Mouse (Mus musculus): Measurements from ENCODE around the gene Sphk1.

The Sphk1 gene

DNA sequence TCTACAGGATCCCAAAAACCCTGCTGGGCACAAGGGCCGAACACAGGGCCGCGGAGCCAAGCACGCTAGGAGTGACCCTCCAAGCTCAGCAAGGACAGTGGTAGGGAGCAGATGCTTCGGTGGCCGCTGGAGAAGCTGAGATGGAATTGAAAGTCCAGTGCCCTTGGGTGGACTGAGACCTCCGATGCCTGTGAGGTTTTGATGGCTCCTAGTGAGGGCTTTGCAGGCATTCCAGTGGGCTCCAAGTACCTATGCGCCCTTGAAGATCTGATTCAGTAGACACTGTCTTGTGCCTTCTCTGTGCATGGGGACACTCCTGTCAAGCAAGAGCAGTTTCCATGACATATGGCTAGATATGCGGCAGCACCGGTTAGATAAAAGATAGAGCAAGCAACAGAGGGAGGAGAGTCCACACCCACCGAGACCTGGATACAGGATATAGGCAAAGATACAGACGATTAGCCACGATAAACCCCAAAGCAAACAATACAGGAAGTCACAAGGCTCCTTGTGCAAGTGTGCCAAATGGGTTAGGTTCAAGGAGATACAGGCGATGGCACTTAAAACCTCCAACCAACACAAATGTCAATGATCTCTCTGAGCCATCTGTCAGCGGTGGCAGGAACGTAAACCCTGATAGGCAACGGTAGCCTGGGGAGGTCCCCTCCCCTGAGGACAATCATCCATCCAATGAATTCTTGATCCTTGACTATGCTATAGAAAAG, 24.4 kb upstream of the Sphk1 start:
- no peak for DNase-seq (ENCODE audit: low read depth, low spot score)

DNA sequence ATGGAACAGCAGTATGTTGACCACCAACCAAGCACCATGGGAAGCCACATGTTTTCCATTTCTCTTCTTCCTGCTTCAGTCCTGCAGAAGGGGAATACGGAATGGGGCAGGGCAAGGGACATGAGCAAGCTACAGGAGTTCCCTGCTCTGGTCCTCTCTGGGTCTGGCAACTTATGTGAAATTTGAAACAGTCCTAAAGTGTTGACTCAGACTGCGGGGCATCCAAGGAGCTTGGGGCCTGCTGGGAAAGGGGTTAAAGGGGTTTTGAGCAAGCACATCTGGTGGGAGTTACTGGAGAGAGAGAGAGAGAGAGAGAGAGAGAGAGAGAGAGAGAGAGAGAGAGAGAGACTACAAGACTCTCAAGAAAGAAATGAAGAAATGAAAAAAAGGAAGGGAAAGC, 22.0 kb upstream of the Sphk1 start:
- no peak for DNase-seq (ENCODE audit: low read depth, low spot score)

DNA sequence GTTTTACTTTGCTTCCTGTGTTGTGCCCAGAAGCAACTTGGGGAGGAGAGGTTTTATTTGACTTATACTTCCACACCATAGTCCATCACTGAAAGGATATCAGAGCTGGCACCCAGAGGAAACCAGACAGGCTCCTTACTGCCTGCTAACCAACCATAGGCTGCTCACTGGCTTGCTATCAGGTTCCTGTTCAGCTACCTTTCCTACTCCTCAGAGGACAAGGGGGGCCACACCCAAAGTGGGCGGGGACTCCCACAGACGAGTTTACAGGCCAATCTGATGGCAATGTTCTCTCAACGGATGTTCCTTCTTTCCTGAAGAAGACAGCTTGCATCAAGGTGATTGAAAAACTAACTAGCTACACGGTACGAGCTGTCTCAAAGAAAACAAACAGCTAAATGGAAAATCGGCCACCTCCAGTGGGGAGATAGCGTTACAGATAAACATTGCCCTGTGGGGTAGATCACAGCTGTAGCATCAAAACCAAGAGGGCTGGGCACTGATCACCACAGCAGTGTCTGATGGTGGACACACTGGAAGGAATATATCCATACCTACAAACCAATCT, 19.3 kb upstream of the Sphk1 start:
- DNase-seq (ENCODE audit: low read depth, low spot score), result no peak

DNA sequence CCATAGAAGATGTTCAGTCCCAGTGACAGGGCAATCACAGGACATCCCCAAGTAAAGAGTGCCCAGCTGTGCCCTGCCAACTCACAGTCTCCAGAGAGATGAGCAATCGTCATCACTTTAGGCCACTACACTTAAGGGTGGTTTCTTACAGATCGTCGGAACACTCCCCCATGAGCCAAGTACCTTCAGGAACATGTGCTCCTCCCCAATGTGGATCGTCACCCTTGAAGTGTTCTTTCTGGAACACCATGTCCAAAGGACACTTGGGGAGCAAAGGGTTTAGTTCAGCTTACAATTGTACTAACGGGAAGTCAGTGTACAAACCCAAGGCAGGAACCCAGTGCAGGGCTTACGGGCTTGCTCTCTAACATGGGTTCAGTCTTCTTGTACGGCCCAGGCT, 18.6 kb upstream of the Sphk1 start:
- DNase-seq (ENCODE audit: low read depth, low spot score), result no peak

DNA sequence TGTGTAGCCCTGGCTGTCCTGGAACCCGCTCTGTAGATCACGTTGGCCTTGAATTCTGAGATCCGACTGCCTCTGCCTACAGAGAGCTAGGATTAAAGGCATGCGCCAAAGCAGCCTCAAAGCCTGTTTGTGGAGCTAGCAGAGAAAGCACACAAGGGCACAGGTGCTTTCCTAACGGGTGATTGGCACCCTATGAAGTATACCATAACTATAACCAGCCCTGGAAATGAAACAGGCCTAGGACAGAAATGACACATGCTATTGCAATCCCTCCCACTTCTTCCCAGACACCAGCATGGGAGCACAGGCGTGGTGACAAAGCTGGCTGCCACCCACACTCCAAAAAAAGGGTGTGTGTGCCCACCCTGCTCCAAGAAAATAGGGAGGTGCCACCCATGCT, 17.7 kb upstream of the Sphk1 start:
- no peak for DNase-seq (ENCODE audit: low read depth, low spot score)

- DNase-seq (ENCODE audit: low read depth, low spot score), result no peak
Measured at GRCm38 (mm10) chr11:116513531-116514038, 17.1 kb upstream of the Sphk1 start.

- no peak for DNase-seq (ENCODE audit: low read depth, low spot score)
Measured at GRCm38 (mm10) chr11:116515330-116516020, 15.2 kb upstream of the Sphk1 start.

DNA sequence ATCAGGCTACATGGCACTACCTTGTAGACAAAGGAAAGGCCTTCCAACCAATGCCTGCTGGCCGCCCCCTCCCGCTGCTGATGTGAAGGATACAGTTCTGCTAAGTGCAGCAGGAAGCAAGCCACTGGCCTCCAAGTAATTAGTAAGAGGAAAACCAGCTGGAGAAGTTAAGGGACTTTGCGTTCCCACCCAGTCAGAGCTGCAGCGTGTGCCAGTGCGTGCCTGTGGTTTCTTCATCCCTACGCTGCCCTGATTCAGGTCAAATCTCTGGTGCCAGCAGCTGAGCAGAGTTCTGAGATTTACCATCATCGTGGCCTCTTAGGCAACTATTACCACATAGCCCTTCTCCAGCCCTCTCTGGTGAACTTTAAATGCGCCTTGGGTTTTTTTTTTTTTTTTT, 12.2 kb upstream of the Sphk1 start:
- DNase-seq (ENCODE audit: low read depth, low spot score), result no peak

DNA sequence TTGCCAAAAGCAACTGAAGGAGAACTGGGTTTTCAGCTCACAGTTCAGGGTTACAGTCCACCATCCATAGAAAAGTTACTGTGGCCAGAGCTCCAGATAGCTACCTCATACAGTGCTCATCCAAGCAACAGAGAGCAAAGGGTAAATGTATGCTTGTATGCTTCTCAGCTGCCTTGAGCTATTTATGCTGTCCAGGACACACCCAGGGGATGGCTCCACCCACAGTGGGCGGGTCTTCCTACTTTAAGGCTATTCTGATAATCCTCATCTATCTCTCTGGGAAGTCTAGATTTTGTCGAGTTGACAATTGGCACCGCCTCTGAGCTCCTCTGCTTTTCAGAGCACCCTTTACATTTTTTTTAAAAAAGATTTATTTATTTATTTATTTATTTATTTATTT, 9.6 kb upstream of the Sphk1 start:
- DNase-seq (ENCODE audit: low read depth, low spot score), result no peak

- DNase-seq (ENCODE audit: low read depth, low spot score), result no peak
Measured at GRCm38 (mm10) chr11:116522046-116522445, 8.7 kb upstream of the Sphk1 start.

DNA sequence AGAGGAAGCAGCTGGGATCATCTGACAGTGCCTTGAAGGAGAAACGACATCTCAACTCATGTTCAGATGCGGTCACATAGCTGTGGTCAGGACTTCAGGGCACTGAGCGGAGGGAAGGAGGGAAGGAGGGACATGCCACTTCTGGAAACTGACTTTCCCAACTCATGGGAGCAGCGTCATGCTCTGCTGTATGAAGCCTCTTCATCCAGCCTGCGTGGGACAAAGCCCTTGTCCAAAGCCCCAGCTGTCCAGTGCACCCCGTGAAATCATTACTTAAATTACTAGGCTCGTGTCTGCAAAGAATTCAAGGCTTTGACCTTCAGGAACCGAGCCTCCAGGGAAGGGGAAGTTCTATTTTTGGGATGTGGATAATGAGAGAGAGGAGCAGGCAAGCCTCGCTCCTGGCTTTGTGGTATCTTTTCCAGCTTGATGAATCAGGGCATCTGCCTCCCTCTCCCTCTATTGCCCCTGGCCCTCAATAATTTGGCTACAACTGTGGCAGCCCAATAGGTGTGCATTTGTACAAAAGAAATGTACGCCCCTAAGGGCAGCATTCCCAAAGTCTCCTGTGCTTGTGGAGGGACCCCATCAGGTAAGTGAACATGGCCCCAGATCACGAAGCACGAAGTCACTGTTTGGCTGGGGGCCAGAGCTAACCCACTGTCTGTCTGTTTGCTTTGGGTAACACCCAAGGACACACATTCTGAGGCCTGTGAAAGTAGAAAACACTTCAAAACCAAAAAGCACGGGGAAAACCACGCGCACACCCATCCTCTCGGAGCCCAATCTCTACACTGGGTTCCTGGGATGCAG, 7.6 kb upstream of the Sphk1 start:
- DNase-seq (ENCODE audit: low read depth, low spot score), result peak; percentile 47

DNA sequence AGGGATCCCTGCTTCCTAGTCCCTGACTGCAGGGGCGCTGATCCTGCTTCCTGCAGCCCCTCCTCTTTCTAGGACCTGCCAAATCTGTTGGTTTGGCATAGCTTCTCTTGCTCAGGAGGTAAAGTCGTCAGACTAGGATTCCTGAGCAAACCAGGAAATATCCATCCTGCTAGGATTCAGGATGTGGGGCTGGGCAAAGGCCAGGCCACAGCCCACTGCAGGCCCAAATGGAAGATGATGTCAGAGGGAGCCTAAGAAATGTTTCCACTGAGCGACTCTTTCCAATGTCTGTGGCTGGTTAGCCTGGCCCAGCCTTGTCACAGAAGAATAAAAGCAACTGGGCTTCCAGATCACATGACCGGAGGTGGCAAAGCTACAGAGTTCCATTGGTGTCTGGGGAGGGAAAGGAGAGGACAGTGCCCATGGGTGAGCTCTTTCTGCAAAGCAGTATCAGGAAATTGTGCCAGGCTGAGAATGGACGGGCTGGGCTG, 7.0 kb upstream of the Sphk1 start:
- DNase-seq (ENCODE audit: low read depth, low spot score), result no peak

- DNase-seq (ENCODE audit: low read depth, low spot score), result no peak
Measured at GRCm38 (mm10) chr11:116528636-116529320, 1.9 kb upstream of the Sphk1 start.

GRCm38 (mm10) chr11:116531371-116532191, 856 bp downstream of the Sphk1 start:
- DNase-seq (ENCODE audit: low read depth, low spot score), result no peak

- no peak for DNase-seq (ENCODE audit: low read depth, low spot score)
Measured at GRCm38 (mm10) chr11:116532262-116532809, 1.6 kb downstream of the Sphk1 start.

DNA sequence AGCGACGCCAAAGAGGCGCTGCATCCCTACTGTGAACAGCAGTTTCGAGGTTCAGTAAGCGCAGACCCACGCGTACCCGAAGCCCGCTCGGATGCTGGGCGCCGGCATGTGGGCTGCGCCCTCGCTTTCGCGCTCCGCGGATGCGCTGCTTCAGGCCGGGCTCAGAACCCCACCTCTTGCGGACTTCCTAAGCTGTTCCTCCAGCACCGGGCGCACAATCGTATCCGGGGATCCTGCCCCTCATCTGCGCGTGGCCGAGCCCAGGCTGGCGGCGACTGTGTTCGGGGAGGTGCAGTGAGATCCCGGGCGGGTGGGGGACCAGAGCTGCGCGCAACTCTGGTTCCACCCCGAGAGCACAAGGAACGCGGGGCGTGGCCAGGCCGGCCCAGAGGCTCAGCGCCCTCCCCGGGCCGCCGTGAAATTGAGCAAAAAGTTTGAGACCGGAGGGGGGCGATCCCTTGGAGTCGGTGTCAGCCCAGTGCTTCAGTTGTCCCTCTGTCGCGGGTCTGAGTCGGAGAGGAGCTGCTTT, 2.1 kb downstream of the Sphk1 start:
- no peak for DNase-seq (ENCODE audit: low read depth, low spot score)

- no peak for DNase-seq (ENCODE audit: low read depth, low spot score)
Measured at GRCm38 (mm10) chr11:116533341-116534153, 2.8 kb downstream of the Sphk1 start.

DNA sequence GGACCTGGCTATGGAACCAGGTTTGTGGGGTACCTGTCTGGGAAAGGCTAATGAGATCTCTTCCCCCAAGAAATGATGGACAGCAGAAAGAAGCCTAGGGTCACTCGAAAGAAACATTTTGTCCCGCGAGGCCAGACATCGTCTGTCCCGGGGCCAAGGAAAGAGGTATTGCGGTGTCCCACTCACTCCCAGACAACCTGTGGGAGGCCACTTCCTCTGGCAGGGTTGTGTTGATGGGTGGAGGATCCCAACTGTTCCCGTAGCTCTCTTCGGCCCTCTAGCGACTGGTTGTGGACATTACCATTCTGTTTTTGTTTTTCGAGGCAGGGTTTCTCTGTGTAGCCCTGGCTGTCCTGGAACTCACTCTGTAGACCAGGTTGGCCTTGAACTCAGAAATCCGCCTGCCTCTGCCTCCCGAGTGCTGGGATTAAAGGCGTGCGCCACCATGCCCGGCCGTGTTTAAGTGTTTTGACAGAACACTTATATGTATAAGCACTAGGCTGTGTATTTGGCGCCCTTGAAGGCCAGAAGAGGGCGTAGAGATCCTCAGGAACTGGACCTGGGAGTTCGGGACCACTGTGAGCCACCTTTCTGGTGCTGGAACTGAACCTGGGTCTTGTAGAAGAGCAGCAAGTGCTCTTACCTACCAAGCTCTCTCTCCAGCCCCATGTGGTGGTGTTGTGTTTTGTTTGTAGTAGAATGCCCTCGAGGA, 3.6 kb downstream of the Sphk1 start:
- peak; percentile 84 for DNase-seq (ENCODE audit: low read depth, low spot score)

Measured in brain, adult 2 months (tissue).